In the genomic region with DNA sequence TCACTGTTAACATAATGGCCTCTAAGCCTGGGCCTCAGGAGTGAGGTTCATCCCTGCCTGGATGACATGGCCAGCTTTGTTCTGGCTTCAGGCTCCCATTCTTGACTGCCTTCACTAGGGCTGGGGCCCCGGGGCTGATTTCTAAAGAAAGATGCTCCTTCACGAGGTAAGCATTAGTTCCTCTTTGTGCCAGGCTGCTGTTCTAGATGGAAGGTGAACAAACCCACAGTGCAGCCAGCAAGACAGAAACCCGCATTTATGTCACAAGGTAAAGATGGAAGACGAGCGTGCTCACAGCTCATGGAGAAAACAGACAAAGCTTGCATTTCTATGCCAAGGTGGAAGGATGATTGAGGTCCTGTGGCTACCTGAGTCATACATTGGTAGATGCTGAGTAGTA, we compare ENCODE assay signal across 26 mouse cellular contexts.
DNase-seq lines count a peak whose midpoint lies in the region; ATAC-seq and TF ChIP-seq lines count a peak whose summit lies in the region.
"Had no signal": no experiment of that assay in that cellular context is flagged by ENCODE, and none has a peak within 500 bp of the region (broad histone marks: within the 10 kb centered on the region; RNA-seq: fewer than 3 reads in every experiment).

No protein-coding gene starts in this region.

- peaks cover 12 to 43% of the 10 kb centered on the region in 2 experiments for H3K36me3 ChIP-seq in CH12.LX (replicated peaks in 1 of 2; ENCODE audit: control insufficient read depth in 1 of 2, insufficient read depth in 1 of 2, low read length in 1 of 2)
- H3K36me3 ChIP-seq: heart, embryonic 12.5 days; heart, embryonic 15.5 days had no signal

- no peak for TF ChIP-seq CTCF in CH12.LX (conservative IDR thresholded peaks at IDR 0.05 in 1 of 2, IDR thresholded peaks at IDR 0.05 in 1 of 2; ENCODE audit: low read depth in 2 of 2, low read length in 2 of 2)

- no peak overlapping the region for H3K4me3 ChIP-seq in CH12.LX (replicated peaks in 1 of 3; ENCODE audit: low read depth in 2 of 3, low read length in 2 of 3, poor library complexity in 1 of 3)
- H3K4me3 ChIP-seq: forebrain, embryonic 10.5 days; forebrain, embryonic 13.5 days; heart, embryonic 12.5 days; heart, embryonic 15.5 days had no signal

- in situ Hi-C loops in CH12.LX (cut with MboI; ENCODE audit: low pct_ligation_motif_present, low pct_unique_long_range_greater_than_20kb, low sequenced_read_pairs): no loop called here

- no peaks in the 10 kb centered on the region for H3K9me3 ChIP-seq in CH12.LX (replicated peaks; ENCODE audit: low read length)
- H3K9me3 ChIP-seq: forebrain, embryonic 10.5 days; forebrain, embryonic 13.5 days; heart, embryonic 12.5 days; heart, embryonic 15.5 days had no signal

- H3K9ac ChIP-seq in CH12.LX (ENCODE audit: insufficient read depth, low read depth): no peak overlapping the region
- H3K9ac ChIP-seq: forebrain, embryonic 13.5 days; heart, embryonic 12.5 days; heart, embryonic 15.5 days; hindbrain, embryonic 14.5 days had no signal

- no peak overlapping the region for H3K4me2 ChIP-seq in CH12.LX (ENCODE audit: insufficient read depth, low read depth, poor library complexity, severe bottlenecking)
- H3K4me2 ChIP-seq: forebrain, embryonic 13.5 days; heart, embryonic 12.5 days; heart, embryonic 15.5 days; hindbrain, embryonic 14.5 days had no signal

- peaks cover 0 to 56% of the 10 kb centered on the region in 2 experiments; a peak in 2 of 4 replicates for H3K4me1 ChIP-seq in CH12.LX (ENCODE audit: control insufficient read depth in 1 of 2, insufficient read depth in 2 of 2)

- no peak overlapping the region for H3K27ac ChIP-seq in CH12.LX (ENCODE audit: insufficient read depth, low read depth)
- H3K27ac ChIP-seq: forebrain, embryonic 10.5 days; forebrain, embryonic 13.5 days; heart, embryonic 15.5 days; hindbrain, embryonic 14.5 days; hindbrain, postnatal 0 days had no signal

- ATAC-seq in megakaryocyte progenitor cell, adult 5-6 weeks (replicated peaks; ENCODE audit: poor library complexity): peak; percentile 55
- ATAC-seq: activated CD4-positive, CD25-positive, alpha-beta regulatory T cell, adult 4 months; forebrain, embryonic 13.5 days; forebrain, embryonic 16.5 days; hindbrain, postnatal 0 days; inflammation-experienced regulatory T-cells, adult 6 months had no signal

- DNase-seq in urinary bladder, adult 2 months (ENCODE audit: low spot score): peak; percentile 7
- DNase-seq in urinary bladder, adult 18-20 months (ENCODE audit: low spot score in 2 of 2): no peak
- peak; percentile 33 for DNase-seq in CH12.LX (ENCODE audit: extremely low read depth)
- no peak for DNase-seq in neural tube, embryonic 10.5 days (ENCODE audit: extremely low spot score, low spot score)
- no peak for DNase-seq in lung, postnatal 25 days (ENCODE audit: low spot score)
- DNase-seq: adrenal gland, adult 8-10 months; adrenal gland, postnatal 25 days; B cell, adult 2 months; cerebellum, adult 18-20 months; cerebellum, adult 9-10 months; cerebellum, postnatal 14 days; gastrocnemius, postnatal 10 days; gastrocnemius, postnatal 36 days; heart, adult 18-20 months; heart, postnatal 10 days; heart, postnatal 4 days had no signal

- no peaks in the 10 kb centered on the region for H3K79me2 ChIP-seq in CH12.LX (replicated peaks; ENCODE audit: control insufficient read depth, extremely low read depth, insufficient read depth, poor library complexity, severe bottlenecking)

- TF ChIP-seq POLR2A in CH12.LX (IDR thresholded peaks at IDR 0.05; ENCODE audit: low read depth, low read length): no peak

- TF ChIP-seq RAD21 in CH12.LX (IDR thresholded peaks at IDR 0.05; ENCODE audit: low read depth, low read length): no peak

- TF ChIP-seq EP300 in CH12.LX (IDR thresholded peaks at IDR 0.05; ENCODE audit: low read length): 0 out of 2 replicates have a peak, but pooled peaks have one; percentile 9

- dilution Hi-C loops in CH12.LX (cut with MboI; ENCODE audit: extremely low pct_ligation_motif_present, extremely low pct_unique_long_range_greater_than_20kb, low sequenced_read_pairs): no loop called here

- no peaks in the 10 kb centered on the region for H3K27me3 ChIP-seq in CH12.LX (replicated peaks)
- H3K27me3 ChIP-seq: forebrain, embryonic 13.5 days; heart, embryonic 12.5 days; heart, embryonic 15.5 days had no signal

TF ChIP-seq in CH12.LX, 34 proteins besides CTCF, POLR2A, EP300 and RAD21:
- TF ChIP-seq HCFC1 (IDR thresholded peaks at IDR 0.05; ENCODE audit: low read depth, low read length): no peak
- TF ChIP-seq NRF1 (IDR thresholded peaks at IDR 0.05; ENCODE audit: low read depth, low read length): no peak
- TF ChIP-seq GABPA (IDR thresholded peaks at IDR 0.05; ENCODE audit: insufficient replicate concordance, low read depth, low read length): no peak
- TF ChIP-seq NELFE (IDR thresholded peaks at IDR 0.05; ENCODE audit: low read depth, low read length): no peak
- no peak for TF ChIP-seq USF1 (IDR thresholded peaks at IDR 0.05; ENCODE audit: low read depth, low read length)
- no peak for TF ChIP-seq MYC (IDR thresholded peaks at IDR 0.05; ENCODE audit: low read depth, low read length)
- TF ChIP-seq ZNF384 (IDR thresholded peaks at IDR 0.05; ENCODE audit: low read depth, low read length): no peak
- no peak for TF ChIP-seq BHLHE40 (IDR thresholded peaks at IDR 0.05; ENCODE audit: low read depth, low read length)
- TF ChIP-seq SIN3A (IDR thresholded peaks at IDR 0.05; ENCODE audit: low read length): no peak
- no peak for TF ChIP-seq JUN (IDR thresholded peaks at IDR 0.05; ENCODE audit: insufficient read depth, low read depth, low read length)
- TF ChIP-seq MXI1 (IDR thresholded peaks at IDR 0.05; ENCODE audit: low read depth, low read length): no peak
- TF ChIP-seq CHD1 (IDR thresholded peaks at IDR 0.05; ENCODE audit: low read depth, low read length): no peak
- TF ChIP-seq ZMIZ1 (IDR thresholded peaks at IDR 0.05; ENCODE audit: low read depth, low read length): no peak
- no peak for TF ChIP-seq SMC3 (IDR thresholded peaks at IDR 0.05; ENCODE audit: low read depth, low read length)
- TF ChIP-seq IRF4 (IDR thresholded peaks at IDR 0.05; ENCODE audit: low read depth, low read length): no peak
- no peak for TF ChIP-seq MAZ (IDR thresholded peaks at IDR 0.05; ENCODE audit: low read depth, low read length)

Comparison
In these comparisons a context has a peak if more than half of its experiments do, and no peak if none do; other contexts are left out.
1. DNase-seq: peak in urinary bladder, adult 2 months (single experiment) and CH12.LX (single experiment); none in urinary bladder, adult 18-20 months (0 of 2), neural tube, embryonic 10.5 days (single experiment) and lung, postnatal 25 days (single experiment).